Mouse (Mus musculus): ENCODE data around the gene Drc3. TPM values are rescaled to one million over a fixed set of nuclear protein-coding genes. Genes with fewer than 3 reads are reported as not detected.

Gene Drc3
- polyA plus RNA-seq, 1 experiment: 5.2 TPM

- H3K4me1 ChIP-seq (replicated peaks; ENCODE audit: control insufficient read depth, insufficient read depth, low read length): no peaks in the 10 kb centered on the region
- no peak for DNase-seq
- H3K27me3 ChIP-seq (ENCODE audit: control insufficient read depth, insufficient read depth, low read length): no peaks in the 10 kb centered on the region
- H3K4me3 ChIP-seq (ENCODE audit: control insufficient read depth, insufficient read depth, low read length): no peak overlapping the region
- TF ChIP-seq POLR2A (IDR thresholded peaks at IDR 0.05; ENCODE audit: control insufficient read depth, extremely low read depth, insufficient read depth, low read length, poor library complexity) (no peak), CTCF (IDR thresholded peaks at IDR 0.05; ENCODE audit: borderline replicate concordance, control insufficient read depth, extremely low read depth, insufficient read depth, low read length, poor library complexity) (no peak)
- H3K36me3 ChIP-seq (ENCODE audit: control insufficient read depth, insufficient read depth, low read length): no peaks in the 10 kb centered on the region
- 90% methylated on average over 5 of the region's 5 CpGs for whole genome bisulfite sequencing
- no peak overlapping the region for H3K27ac ChIP-seq (ENCODE audit: control insufficient read depth, insufficient read depth, low read length)
Measured at GRCm38 (mm10) chr11:60318716-60319115, 34.4 kb upstream of the Drc3 start.

- Histone ChIP-seq H3K27me3 (ENCODE audit: control insufficient read depth, insufficient read depth, low read length) (no peaks in the 10 kb centered on the region), H3K27ac (ENCODE audit: control insufficient read depth, insufficient read depth, low read length) (no peak overlapping the region), H3K36me3 (ENCODE audit: control insufficient read depth, insufficient read depth, low read length) (no peaks in the 10 kb centered on the region), H3K4me1 (replicated peaks; ENCODE audit: control insufficient read depth, insufficient read depth, low read length) (no peaks in the 10 kb centered on the region), H3K4me3 (ENCODE audit: control insufficient read depth, insufficient read depth, low read length) (no peak overlapping the region)
- TF ChIP-seq POLR2A (IDR thresholded peaks at IDR 0.05; ENCODE audit: control insufficient read depth, extremely low read depth, insufficient read depth, low read length, poor library complexity) (no peak), CTCF (IDR thresholded peaks at IDR 0.05; ENCODE audit: borderline replicate concordance, control insufficient read depth, extremely low read depth, insufficient read depth, low read length, poor library complexity) (no peak)
- DNase-seq: no peak
- WGBS: 88% methylated on average over 10 of the region's 10 CpGs
Measured at GRCm38 (mm10) chr11:60319257-60320066, 33.7 kb upstream of the Drc3 start.

GRCm38 (mm10) chr11:60320426-60321037, 32.6 kb upstream of the Drc3 start:
- H3K4me1 ChIP-seq (replicated peaks; ENCODE audit: control insufficient read depth, insufficient read depth, low read length): no peaks in the 10 kb centered on the region
- DNase-seq: no peak
- no peak for TF ChIP-seq POLR2A (IDR thresholded peaks at IDR 0.05; ENCODE audit: control insufficient read depth, extremely low read depth, insufficient read depth, low read length, poor library complexity)
- TF ChIP-seq CTCF (IDR thresholded peaks at IDR 0.05; ENCODE audit: borderline replicate concordance, control insufficient read depth, extremely low read depth, insufficient read depth, low read length, poor library complexity): no peak
- no peaks in the 10 kb centered on the region for H3K36me3 ChIP-seq (ENCODE audit: control insufficient read depth, insufficient read depth, low read length)
- H3K27ac ChIP-seq (ENCODE audit: control insufficient read depth, insufficient read depth, low read length): no peak overlapping the region
- H3K27me3 ChIP-seq (ENCODE audit: control insufficient read depth, insufficient read depth, low read length): no peaks in the 10 kb centered on the region
- WGBS: 59% methylated on average over 8 of the region's 8 CpGs
- H3K4me3 ChIP-seq (ENCODE audit: control insufficient read depth, insufficient read depth, low read length): no peak overlapping the region

- Histone ChIP-seq H3K27ac (ENCODE audit: control insufficient read depth, insufficient read depth, low read length) (no peak overlapping the region), H3K4me1 (replicated peaks; ENCODE audit: control insufficient read depth, insufficient read depth, low read length) (no peaks in the 10 kb centered on the region), H3K27me3 (ENCODE audit: control insufficient read depth, insufficient read depth, low read length) (no peaks in the 10 kb centered on the region), H3K36me3 (ENCODE audit: control insufficient read depth, insufficient read depth, low read length) (no peaks in the 10 kb centered on the region), H3K4me3 (ENCODE audit: control insufficient read depth, insufficient read depth, low read length) (no peak overlapping the region)
- TF ChIP-seq CTCF (IDR thresholded peaks at IDR 0.05; ENCODE audit: borderline replicate concordance, control insufficient read depth, extremely low read depth, insufficient read depth, low read length, poor library complexity) (no peak), POLR2A (IDR thresholded peaks at IDR 0.05; ENCODE audit: control insufficient read depth, extremely low read depth, insufficient read depth, low read length, poor library complexity) (no peak)
- no peak for DNase-seq
- WGBS: 96% methylated on average over 2 of the region's 2 CpGs
Measured at GRCm38 (mm10) chr11:60321438-60321837, 31.7 kb upstream of the Drc3 start.

- Histone ChIP-seq H3K4me3 (ENCODE audit: control insufficient read depth, insufficient read depth, low read length) (no peak overlapping the region), H3K4me1 (replicated peaks; ENCODE audit: control insufficient read depth, insufficient read depth, low read length) (no peaks in the 10 kb centered on the region), H3K27ac (ENCODE audit: control insufficient read depth, insufficient read depth, low read length) (no peak overlapping the region), H3K27me3 (ENCODE audit: control insufficient read depth, insufficient read depth, low read length) (no peaks in the 10 kb centered on the region), H3K36me3 (ENCODE audit: control insufficient read depth, insufficient read depth, low read length) (no peaks in the 10 kb centered on the region)
- TF ChIP-seq CTCF (IDR thresholded peaks at IDR 0.05; ENCODE audit: borderline replicate concordance, control insufficient read depth, extremely low read depth, insufficient read depth, low read length, poor library complexity): no peak
- no peak for DNase-seq
Measured at GRCm38 (mm10) chr11:60323731-60324130, 29.4 kb upstream of the Drc3 start.

GRCm38 (mm10) chr11:60330551-60330950, 22.6 kb upstream of the Drc3 start:
- WGBS: 58% methylated on average over 4 of the region's 4 CpGs
- Histone ChIP-seq H3K36me3 (ENCODE audit: control insufficient read depth, insufficient read depth, low read length) (no peaks in the 10 kb centered on the region), H3K4me3 (ENCODE audit: control insufficient read depth, insufficient read depth, low read length) (no peak overlapping the region), H3K4me1 (replicated peaks; ENCODE audit: control insufficient read depth, insufficient read depth, low read length) (peaks cover 24% of the 10 kb centered on the region), H3K27me3 (ENCODE audit: control insufficient read depth, insufficient read depth, low read length) (no peaks in the 10 kb centered on the region), H3K27ac (ENCODE audit: control insufficient read depth, insufficient read depth, low read length) (peak overlapping the region; percentile 77)
- DNase-seq: no peak
- TF ChIP-seq CTCF (IDR thresholded peaks at IDR 0.05; ENCODE audit: borderline replicate concordance, control insufficient read depth, extremely low read depth, insufficient read depth, low read length, poor library complexity): no peak
- no peak for TF ChIP-seq POLR2A (IDR thresholded peaks at IDR 0.05; ENCODE audit: control insufficient read depth, extremely low read depth, insufficient read depth, low read length, poor library complexity)
